Mouse (Mus musculus) midbrain, postnatal 0 days (tissue): ENCODE measurements around the gene Siglecg. TPM values are rescaled to one million over a fixed set of nuclear protein-coding genes. Genes with fewer than 3 reads are reported as not detected.

Source experiments
- ATAC-seq: fragments of 200-750 bp; cut with Nextera tagmentation; 2 replicates; pipeline ENCODE4 v1.8.0; 2017; ENCODE audit warnings: moderate number of reproducible peaks, mild to moderate bottlenecking, moderate TSS enrichment, moderate library complexity; ENCODE audit not compliant: low FRiP score
- DNase-seq: peaks from one replicate; pipeline ENCODE4 v3.0.0-alpha.2; 2015; ENCODE audit warnings: low spot score
- H3K27ac ChIP-seq: fragments of 300-500 bp; sonication (generic); 2 replicates; pipeline ENCODE4 v1.5.1; 2014; ENCODE audit warnings: low read depth, mild to moderate bottlenecking, low read length, mixed read lengths
- H3K27me3 ChIP-seq: fragments of 300-500 bp; sonication (generic); 2 replicates; pipeline ENCODE4 v1.6.1; 2014; ENCODE audit warnings: low read length, control low read depth, mixed read lengths; ENCODE audit not compliant: insufficient read depth
- H3K36me3 ChIP-seq: fragments of 300-500 bp; sonication (generic); 2 replicates; pipeline ENCODE4 v1.6.1; 2014; ENCODE audit warnings: low read length, control low read depth, mixed read lengths; ENCODE audit not compliant: insufficient read depth
- H3K4me1 ChIP-seq: fragments of 300-500 bp; sonication (generic); 2 replicates; pipeline ENCODE4 v1.6.1; 2014; ENCODE audit warnings: mild to moderate bottlenecking, control low read depth, antibody characterized with exemption, low read length, mixed read lengths; ENCODE audit not compliant: insufficient read depth
- H3K4me2 ChIP-seq: fragments of 300-500 bp; sonication (generic); 2 replicates; pipeline ENCODE4 v1.6.1; 2014; ENCODE audit warnings: low read depth, mild to moderate bottlenecking, low read length, mixed read lengths; ENCODE audit not compliant: poor library complexity, severe bottlenecking
- H3K4me3 ChIP-seq: fragments of 300-500 bp; sonication (generic); 2 replicates; pipeline ENCODE4 v1.5.1; 2014; ENCODE audit warnings: low read depth, mild to moderate bottlenecking, low read length, moderate library complexity
- H3K9ac ChIP-seq: fragments of 300-500 bp; sonication (generic); replicated peaks from 2 replicates; pipeline ENCODE4 v1.6.1; 2014; ENCODE audit warnings: mild to moderate bottlenecking, low read length, moderate library complexity, mixed read lengths; ENCODE audit not compliant: poor library complexity, severe bottlenecking
- H3K9me3 ChIP-seq: fragments of 300-500 bp; sonication (generic); 2 replicates; pipeline ENCODE4 v1.6.1; 2016; ENCODE audit warnings: low read length, control low read depth
- CTCF ChIP-seq: IDR thresholded peaks from 2 replicates; pipeline ENCODE4 v1.5.1; 2016; ENCODE audit warnings: antibody characterized with exemption, mild to moderate bottlenecking
- WGBS: fragments of 180-500 bp; shearing (Covaris S2); extraction: QIAGEN DNeasy Blood & Tissue Kit; methylation state at CpG from one replicate; pipeline ENCODE4 v1.1.7; 2014; 5-methylcytosine and 5-hydroxymethylcytosine counted together
- polyA plus RNA-seq: library from polyadenylated mRNA; unstranded; fragments of >200 nt; fragmentation: Nextera tagmentation; extraction: Ambion mirVana; gene quantifications from 2 replicates; pipeline ENCODE4 v1.2.1, GENCODE M21; 2015
- total RNA-seq: library from RNA; depleted of rRNA; stranded (reverse); fragments of >200 nt; gene quantifications from 2 replicates; pipeline ENCODE4 v1.2.3, GENCODE M21; 2014

Siglecg gene
- total and polyA plus RNA-seq, 2 experiments from 2014 or later: 0.05 TPM; not detected in 1

- no peak for TF ChIP-seq CTCF
- no peaks in the 10 kb centered on the region for H3K27me3 ChIP-seq
- no peaks in the 10 kb centered on the region for H3K9me3 ChIP-seq
- H3K36me3 ChIP-seq: no peaks in the 10 kb centered on the region
- H3K9ac ChIP-seq: peak overlapping the region; percentile 65
- peak overlapping the region; percentile 50 for H3K4me3 ChIP-seq
- DNase-seq (peak; percentile 56), ATAC-seq (peak; percentile 81)
- peaks cover 16% of the 10 kb centered on the region for H3K4me1 ChIP-seq
- peak overlapping the region; percentile 87 for H3K27ac ChIP-seq
- under 1% methylated on average over 36 of the region's 36 CpGs for WGBS
- peak overlapping the region; percentile 60 for H3K4me2 ChIP-seq
These were observed 35.3 kb downstream of the Siglecg start for GRCm38 (mm10) chr7:43443126-43443916.

GRCm38 (mm10) chr7:43443917-43444293, 35.9 kb downstream of the Siglecg start, which contains the start of the genes Etfb and Gm45233:
Gene Etfb (plus strand): TSS chr7:43444083.
Gene Gm45233 (plus strand): TSS chr7:43444128.
- no peaks in the 10 kb centered on the region for H3K27me3 ChIP-seq
- peak within 1 kb of the TSS; percentile 65 for H3K9ac ChIP-seq
- H3K36me3 ChIP-seq: no peaks in the 10 kb centered on the region
- ATAC-seq: peak; percentile 96
- H3K27ac ChIP-seq: peak within 1 kb of the TSS; percentile 87
- WGBS: under 1% methylated on average over 27 of the region's 27 CpGs
- peak; percentile 96 for DNase-seq
- peaks cover 16% of the 10 kb centered on the region for H3K4me1 ChIP-seq
- H3K4me2 ChIP-seq: peak within 1 kb of the TSS; percentile 60
- TF ChIP-seq CTCF: no peak; the same call in 1 of the 2 replicates
- H3K9me3 ChIP-seq: no peaks in the 10 kb centered on the region
- peak within 1 kb of the TSS; percentile 50 for H3K4me3 ChIP-seq

- Histone ChIP-seq H3K4me3 (no peak overlapping the region), H3K9me3 (no peaks in the 10 kb centered on the region), H3K4me2 (no peak overlapping the region), H3K36me3 (peaks cover 5% of the 10 kb centered on the region; the same call in 1 of the 2 replicates), H3K27me3 (no peaks in the 10 kb centered on the region), H3K9ac (no peak overlapping the region), H3K4me1 (peaks cover 13% of the 10 kb centered on the region), H3K27ac (no peak overlapping the region)
- TF ChIP-seq CTCF: no peak
- DNase-seq (no peak), ATAC-seq (no peak)
- 94% methylated on average over 4 of the region's 4 CpGs for WGBS
These were observed 39.8 kb downstream of the Siglecg start for GRCm38 (mm10) chr7:43447801-43448200.

- 92% methylated on average over 2 of the region's 3 CpGs for WGBS
- no peak for DNase-seq
- ATAC-seq: no peak
- peaks cover 10% of the 10 kb centered on the region for H3K4me1 ChIP-seq
- H3K4me2 ChIP-seq: no peak overlapping the region
- H3K4me3 ChIP-seq: no peak overlapping the region
- no peaks in the 10 kb centered on the region for H3K9me3 ChIP-seq
- no peak for TF ChIP-seq CTCF
- H3K27me3 ChIP-seq: no peaks in the 10 kb centered on the region
- no peak overlapping the region for H3K27ac ChIP-seq
- no peak overlapping the region for H3K9ac ChIP-seq
- H3K36me3 ChIP-seq: peaks cover 5% of the 10 kb centered on the region; the same call in 1 of the 2 replicates
These were observed 40.2 kb downstream of the Siglecg start for GRCm38 (mm10) chr7:43448246-43448645.

GRCm38 (mm10) chr7:43449811-43450210, 41.8 kb downstream of the Siglecg start:
- Histone ChIP-seq H3K27me3 (no peaks in the 10 kb centered on the region), H3K36me3 (peaks cover 5% of the 10 kb centered on the region; the same call in 1 of the 2 replicates), H3K9ac (no peak overlapping the region), H3K27ac (no peak overlapping the region), H3K4me2 (no peak overlapping the region), H3K4me3 (no peak overlapping the region), H3K9me3 (no peaks in the 10 kb centered on the region), H3K4me1 (peaks cover 3% of the 10 kb centered on the region; the same call in 1 of the 2 replicates)
- ATAC-seq: no peak
- 98% methylated on average over 2 of the region's 2 CpGs for WGBS
- no peak for DNase-seq
- no peak for TF ChIP-seq CTCF

- Histone ChIP-seq H3K9me3 (no peaks in the 10 kb centered on the region), H3K9ac (no peak overlapping the region), H3K27me3 (no peaks in the 10 kb centered on the region), H3K4me1 (no peaks in the 10 kb centered on the region), H3K36me3 (peaks cover 10% of the 10 kb centered on the region), H3K27ac (no peak overlapping the region), H3K4me2 (no peak overlapping the region), H3K4me3 (no peak overlapping the region)
- 98% methylated on average over 11 of the region's 11 CpGs for WGBS
- ATAC-seq: no peak
- no peak for TF ChIP-seq CTCF
- no peak for DNase-seq
These were observed 43.7 kb downstream of the Siglecg start for GRCm38 (mm10) chr7:43451726-43452125.
